Mouse (Mus musculus) erythroblast, adult 5-6 weeks (primary cell): Measurements from ENCODE around the gene Parp12. TPM values are rescaled to one million over a fixed set of nuclear protein-coding genes. Genes with fewer than 3 reads are reported as not detected.
A peak's percentile ranks its signal among the peaks of the same experiment; 100 is the strongest.

Source experiments
- ATAC-seq: replicated peaks from 2 replicates; pipeline ENCODE4 v1.8.0; 2016; ENCODE audit warnings: moderate number of reproducible peaks, mild to moderate bottlenecking, moderate TSS enrichment, inconsistent platforms; ENCODE audit not compliant: poor library complexity, low FRiP score, severe bottlenecking
- total RNA-seq, 2 experiments: library from RNA; stranded (forward) in 1 of 2; stranded (reverse) in 1 of 2; fragments of 150-400 nt in 1 of 2; fragments of 200-764, 138-1000 nt in 1 of 2; gene quantifications; 2 replicates each; pipeline versions ENCODE4 v1.2.3 to v1.2.4; 2015 to 2017; ENCODE audit warnings: low replicate concordance in 2 of 2

Parp12 gene
- total RNA-seq (2015; ENCODE audit: low replicate concordance) (6.7 and 12.3 TPM in 2 replicates), total RNA-seq (2017; ENCODE audit: low replicate concordance) (13.5 and 15.9 TPM in 2 replicates)

GRCm38 (mm10) chr6:39117584-39118455 lies at the start of gene Parp12:
Parp12 (minus strand) TSS chr6:39118349.
- ATAC-seq, result peak; percentile 90

GRCm38 (mm10) chr6:39164891-39165290 lies 46.7 kb upstream of the Parp12 start:
- ATAC-seq, result no peak

GRCm38 (mm10) chr6:39161975-39162374 lies 43.8 kb upstream of the Parp12 start:
- ATAC-seq, result peak; percentile 77

GRCm38 (mm10) chr6:39146041-39146440 lies 27.9 kb upstream of the Parp12 start:
- no peak for ATAC-seq

GRCm38 (mm10) chr6:39132556-39132955 lies 14.4 kb upstream of the Parp12 start:
- no peak for ATAC-seq

GRCm38 (mm10) chr6:39131480-39131879 lies 13.3 kb upstream of the Parp12 start:
- ATAC-seq, result no peak

- no peak for ATAC-seq
These were observed 6.6 kb upstream of the Parp12 start for GRCm38 (mm10) chr6:39124719-39125118.

- ATAC-seq, result no peak
These were observed 2.5 kb upstream of the Parp12 start for GRCm38 (mm10) chr6:39120685-39121084.

GRCm38 (mm10) chr6:39118456-39118881 lies 320 bp upstream of the Parp12 start:
- ATAC-seq, result no peak; the same call in 1 of the 2 replicates

- ATAC-seq, result no peak
These were observed 2.7 kb downstream of the Parp12 start for GRCm38 (mm10) chr6:39115438-39115837.

- no peak for ATAC-seq
These were observed 5.0 kb downstream of the Parp12 start for GRCm38 (mm10) chr6:39113141-39113540.

- ATAC-seq, result no peak
These were observed 5.4 kb downstream of the Parp12 start for GRCm38 (mm10) chr6:39112701-39113100.

GRCm38 (mm10) chr6:39106812-39107211 lies 11.3 kb downstream of the Parp12 start:
- ATAC-seq, result no peak

GRCm38 (mm10) chr6:39104631-39105030 lies 13.5 kb downstream of the Parp12 start:
- no peak for ATAC-seq

GRCm38 (mm10) chr6:39076498-39076897 lies 41.7 kb downstream of the Parp12 start:
- no peak for ATAC-seq

GRCm38 (mm10) chr6:39074186-39074585 lies 44.0 kb downstream of the Parp12 start:
- ATAC-seq, result no peak

- no peak for ATAC-seq
These were observed 45.5 kb downstream of the Parp12 start for GRCm38 (mm10) chr6:39072664-39073063.

GRCm38 (mm10) chr6:39066935-39067578 lies 51.1 kb downstream of the Parp12 start:
- ATAC-seq, result peak; percentile 80

- ATAC-seq, result no peak
These were observed 54.6 kb downstream of the Parp12 start for GRCm38 (mm10) chr6:39063541-39063940.

- ATAC-seq, result no peak
These were observed 57.0 kb downstream of the Parp12 start for GRCm38 (mm10) chr6:39061180-39061579.
